Mouse (Mus musculus) NIH3T3 (cell line): ENCODE measurements around the gene Cma2.
"Not testable (repeated sequence)": the region's sequence is repeated elsewhere in the genome, so short reads cannot be mapped to it uniquely, and the experiment has no call there.

ENCODE experiments used
- DNase-seq: peaks from one replicate; pipeline ENCODE4 v3.0.0-alpha.2; 2012; ENCODE audit warnings: low read depth

Gene Cma2

GRCm38 (mm10) chr14:55950346-55951030 lies at the start of gene Cma2:
Gene Cma2, plus strand, starts transcription at chr14:55950980.
- DNase-seq: peak; percentile 38

- DNase-seq: peak; percentile 30
These were observed 45.3 kb upstream of the Cma2 start for GRCm38 (mm10) chr14:55905518-55905917.

DNA sequence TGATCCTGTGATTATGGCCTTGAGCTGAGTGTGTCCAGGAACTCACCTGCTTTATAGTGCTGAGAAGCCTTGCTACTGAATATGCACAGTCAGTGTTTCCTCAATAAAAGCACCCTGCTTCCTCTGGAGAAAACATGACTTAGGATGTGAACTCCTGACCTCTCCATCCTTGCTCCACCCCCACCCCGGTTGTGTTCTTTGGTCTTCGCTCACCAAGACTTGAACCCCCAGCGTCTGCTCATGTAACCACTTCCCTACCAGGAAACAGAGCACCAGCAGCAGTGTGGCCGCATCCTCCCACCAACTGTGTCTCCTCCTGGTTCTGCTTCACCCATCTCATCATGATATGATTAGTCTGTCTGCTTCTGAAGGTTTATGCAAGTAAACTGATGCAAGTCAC lies 37.4 kb upstream of the Cma2 start:
- DNase-seq: no peak

GRCm38 (mm10) chr14:55918240-55919082 lies 32.3 kb upstream of the Cma2 start:
- DNase-seq: peak; percentile 94

DNA sequence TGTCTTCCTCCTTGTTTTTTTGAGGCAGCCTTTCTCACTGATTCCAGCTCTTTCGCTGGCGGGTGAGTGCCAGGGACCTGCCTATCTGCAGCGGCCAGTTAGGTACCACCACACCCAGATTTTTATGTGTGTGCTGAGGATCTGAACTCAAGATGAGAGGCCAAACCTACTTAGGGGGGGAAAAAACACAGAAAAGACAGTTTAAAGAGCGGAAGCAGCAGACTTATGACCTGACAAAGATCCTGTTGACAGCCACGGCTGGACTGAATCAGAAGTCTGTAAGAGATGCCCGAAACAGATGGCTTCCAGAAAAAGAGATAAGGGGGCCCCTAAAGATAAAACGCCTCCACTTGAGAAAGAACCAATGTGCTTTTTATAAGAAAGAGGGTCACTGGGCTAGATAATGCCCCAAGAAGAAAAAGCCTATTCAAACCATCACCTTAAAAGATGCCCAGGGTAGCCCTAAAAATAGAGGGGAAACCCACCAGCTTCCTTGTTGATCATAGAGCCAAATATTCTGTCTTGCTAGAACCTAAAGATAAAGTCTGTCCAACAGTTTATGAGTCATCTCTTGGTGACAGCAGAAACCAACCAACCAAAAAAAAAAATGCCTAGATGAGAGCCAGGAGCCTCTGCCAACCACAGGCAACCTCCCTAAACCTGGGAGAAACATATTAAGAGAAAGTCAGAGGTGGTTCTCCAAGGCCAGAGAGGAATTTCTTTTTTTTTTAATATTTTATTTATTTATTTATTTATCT lies 28.1 kb upstream of the Cma2 start:
- DNase-seq: no peak

DNA sequence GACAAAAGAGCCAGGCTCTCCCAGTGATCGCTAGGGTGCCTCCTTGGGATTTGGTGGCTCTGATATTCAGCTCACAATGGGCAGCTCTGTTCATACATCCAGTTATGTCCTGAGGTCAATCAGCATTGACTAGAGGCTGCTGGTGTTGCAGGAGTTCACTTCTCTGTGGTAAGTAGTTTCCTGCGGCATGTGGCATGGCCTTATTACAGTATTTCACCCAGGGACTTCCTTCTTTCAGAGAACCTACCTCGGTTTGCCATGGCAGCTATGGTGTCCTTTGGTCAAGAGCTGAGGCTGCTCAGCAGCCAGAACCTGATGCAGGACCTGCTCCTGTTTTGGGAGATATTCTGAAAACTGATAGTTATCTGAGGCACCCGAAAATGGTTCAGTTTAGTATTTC lies 23.9 kb upstream of the Cma2 start:
- DNase-seq: no peak

GRCm38 (mm10) chr14:55929263-55929997 lies 21.4 kb upstream of the Cma2 start:
- no peak for DNase-seq

DNA sequence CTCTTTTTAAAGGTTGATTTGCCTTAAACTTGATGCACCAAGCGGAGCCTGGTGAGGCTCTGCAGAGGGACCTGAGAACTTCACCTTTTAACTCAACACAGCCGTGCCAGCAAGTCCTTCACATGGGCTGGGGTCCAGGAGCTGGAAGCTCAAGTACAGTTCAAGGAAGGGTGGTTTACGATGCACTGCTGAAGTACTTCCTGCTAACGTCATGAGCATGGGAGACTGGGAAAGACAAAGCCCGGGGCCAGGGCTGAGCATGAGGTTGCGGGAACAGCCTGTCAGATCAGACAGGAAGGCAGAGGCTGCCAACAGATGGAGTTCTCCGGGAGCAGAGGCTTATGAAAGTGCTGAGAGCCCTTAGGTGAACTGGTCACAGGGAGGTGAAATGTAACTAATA lies 17.2 kb upstream of the Cma2 start:
- peak; percentile 8 for DNase-seq

DNA sequence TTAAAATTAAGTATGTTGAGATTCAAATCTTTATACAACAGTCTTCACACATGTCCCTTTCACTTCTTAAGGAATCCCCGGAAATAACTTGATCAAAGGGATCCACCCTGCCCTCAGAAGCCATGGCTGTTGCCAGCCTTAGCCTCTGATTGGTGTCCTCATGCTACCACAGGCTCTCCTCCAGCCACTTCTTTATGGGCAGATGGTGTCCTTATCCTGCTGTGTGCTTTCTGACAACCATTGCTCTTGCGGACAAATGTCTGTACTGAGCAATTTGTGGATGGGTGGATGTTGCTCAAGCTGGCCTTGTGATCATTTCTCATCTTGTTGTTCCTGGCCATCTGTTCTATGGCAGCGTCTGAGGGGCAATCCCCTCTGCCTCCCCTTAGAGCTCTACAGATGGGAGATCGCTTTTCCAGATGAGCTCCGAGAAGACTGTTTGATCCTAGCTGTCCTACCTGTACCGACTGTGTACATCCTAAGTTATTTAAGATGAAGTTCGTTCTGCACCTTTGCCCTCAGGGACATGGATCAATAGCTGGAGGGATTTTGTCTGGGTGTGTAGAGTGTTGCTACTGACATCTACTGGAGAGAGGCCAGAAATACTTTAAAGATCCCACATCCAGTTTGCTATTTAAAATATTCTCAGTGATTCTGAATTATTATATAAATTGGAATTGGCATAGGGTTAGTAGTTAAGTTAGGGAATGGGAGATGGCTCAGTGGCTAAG lies 10.5 kb upstream of the Cma2 start:
- DNase-seq: no peak

DNA sequence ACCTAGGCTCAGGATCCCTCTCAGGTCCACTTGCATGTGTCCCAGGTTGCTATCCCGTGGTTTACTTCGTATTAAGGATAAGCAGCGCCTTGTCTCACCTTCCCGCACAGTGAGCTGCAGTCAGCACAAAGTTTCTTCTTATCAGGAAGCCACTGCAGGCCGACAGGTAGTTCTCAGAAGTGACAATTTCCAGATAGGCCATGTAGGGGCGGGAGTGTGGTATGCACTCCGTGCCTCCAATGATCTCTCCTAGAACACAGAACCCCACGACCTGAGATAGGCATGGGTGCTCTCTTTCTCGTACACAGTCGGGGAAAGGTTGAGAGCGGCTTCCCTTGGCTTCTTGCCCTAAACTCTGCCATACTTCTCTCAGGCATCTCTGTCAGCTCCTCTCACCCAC lies 7.2 kb upstream of the Cma2 start:
- no peak for DNase-seq

- DNase-seq: no peak
These were observed 6.2 kb upstream of the Cma2 start, which contains the start of gene Cma1 for GRCm38 (mm10) chr14:55944575-55944974. Gene Cma1, minus strand, starts transcription at chr14:55944675.

- peak; percentile 53 for DNase-seq
These were observed 4.4 kb upstream of the Cma2 start for GRCm38 (mm10) chr14:55946269-55946969.

DNA sequence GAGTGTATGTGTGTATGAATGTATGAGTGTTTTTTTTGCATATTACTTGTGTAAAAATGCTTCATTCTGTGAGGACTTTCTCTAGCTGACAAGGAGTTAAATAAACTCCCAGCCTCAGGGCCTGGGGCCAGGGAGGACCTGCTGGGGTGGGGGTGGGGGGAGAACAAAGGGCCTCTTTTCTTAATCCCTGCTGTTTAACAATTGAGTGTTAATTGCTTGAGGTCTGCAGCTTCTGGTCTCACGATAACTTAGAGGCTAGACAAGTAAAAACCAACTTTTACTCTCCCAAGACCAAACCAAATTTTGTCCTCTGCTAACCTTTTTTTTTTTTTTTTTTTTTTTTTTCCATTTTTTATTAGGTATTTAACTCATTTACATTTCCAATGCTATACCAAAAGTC lies 12.5 kb downstream of the Cma2 start:
- no peak for DNase-seq

DNA sequence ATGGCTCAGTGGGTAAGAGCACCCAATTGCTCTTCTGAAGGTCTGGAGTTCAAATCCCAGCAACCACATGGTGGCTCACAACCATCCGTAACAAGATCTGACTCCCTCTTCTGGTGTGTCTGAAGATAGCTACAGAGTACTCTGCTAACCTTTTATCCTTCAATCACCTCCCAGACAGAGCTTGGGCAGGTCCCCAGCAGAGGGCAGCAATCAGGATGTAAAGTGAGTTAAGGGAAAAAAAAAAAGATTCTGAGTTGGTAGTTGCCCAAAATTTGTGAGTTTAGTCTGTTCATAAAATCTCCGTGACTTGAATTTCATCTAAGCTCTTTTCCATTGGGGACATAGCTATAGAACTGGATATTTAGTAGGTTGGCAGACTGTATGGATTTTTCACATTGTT lies 13.1 kb downstream of the Cma2 start:
- peak; percentile 8 for DNase-seq

DNA sequence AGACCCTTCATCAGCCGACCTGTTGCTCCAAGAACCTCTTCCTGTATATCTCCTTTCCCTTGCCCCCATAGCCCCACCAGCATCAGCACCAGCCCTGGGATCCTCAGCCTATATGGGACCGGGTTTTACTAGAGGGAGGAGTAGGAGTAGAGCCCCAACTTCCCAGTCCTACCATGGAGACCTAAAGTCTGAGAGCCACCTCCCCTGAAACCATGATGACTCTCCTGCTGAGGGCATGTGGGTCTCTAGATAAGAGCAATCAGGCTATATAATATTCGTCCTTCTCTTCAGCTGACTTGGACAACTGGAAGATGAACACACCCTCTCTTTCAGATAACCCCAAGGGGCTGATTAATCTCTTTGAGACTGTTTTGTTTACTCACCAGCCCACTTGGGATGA lies 36.7 kb downstream of the Cma2 start:
- not testable (repeated sequence) for DNase-seq

DNA sequence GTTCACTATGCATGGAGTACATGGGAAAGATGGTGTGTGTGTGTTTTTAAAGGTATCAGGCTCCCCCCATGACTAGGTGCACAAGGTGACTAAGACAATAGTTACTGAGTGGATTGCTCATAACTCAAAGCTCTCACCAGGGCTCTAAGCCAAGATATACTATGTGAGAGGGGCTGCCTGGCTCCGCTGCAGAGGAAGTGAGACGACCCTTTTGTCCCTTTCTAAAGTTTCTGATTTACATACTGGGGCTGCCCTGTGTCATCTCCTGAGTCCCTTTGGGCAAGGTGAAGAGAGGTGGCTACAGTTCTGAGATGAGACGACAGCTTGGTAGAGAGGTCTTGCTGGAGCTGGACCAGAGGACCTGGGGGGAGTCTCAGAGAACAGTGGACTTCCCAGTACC lies 62.4 kb downstream of the Cma2 start:
- DNase-seq: no peak

GRCm38 (mm10) chr14:56013924-56014323 lies 63.1 kb downstream of the Cma2 start:
- DNase-seq: no peak

DNA sequence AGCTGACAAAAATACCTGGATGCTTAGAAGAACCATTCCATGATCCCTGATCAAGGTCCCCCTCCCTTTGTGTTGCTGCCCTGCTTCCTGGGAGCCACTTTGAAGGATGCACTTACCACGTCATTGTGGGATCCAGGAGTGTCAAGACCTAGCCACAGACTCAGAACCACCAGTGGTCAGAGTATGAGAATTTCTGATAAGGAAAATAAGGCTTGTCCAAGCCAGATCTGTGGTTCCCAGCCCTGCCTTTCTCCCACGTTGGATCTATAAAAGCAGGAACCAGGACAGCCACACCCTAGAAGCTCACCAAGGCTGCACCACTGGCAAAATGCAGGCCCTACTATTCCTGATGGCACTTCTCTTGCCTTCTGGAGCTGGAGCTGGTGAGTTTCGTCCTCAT lies 66.9 kb downstream of the Cma2 start, which contains the start of gene Mcpt1:
TSS of gene Mcpt1 (plus strand) at position 301 of the 400 bp plus-strand sequence.
- DNase-seq: not testable (repeated sequence)

- DNase-seq: peak; percentile 28
These were observed 68.7 kb downstream of the Cma2 start for GRCm38 (mm10) chr14:56019446-56019845.

DNA sequence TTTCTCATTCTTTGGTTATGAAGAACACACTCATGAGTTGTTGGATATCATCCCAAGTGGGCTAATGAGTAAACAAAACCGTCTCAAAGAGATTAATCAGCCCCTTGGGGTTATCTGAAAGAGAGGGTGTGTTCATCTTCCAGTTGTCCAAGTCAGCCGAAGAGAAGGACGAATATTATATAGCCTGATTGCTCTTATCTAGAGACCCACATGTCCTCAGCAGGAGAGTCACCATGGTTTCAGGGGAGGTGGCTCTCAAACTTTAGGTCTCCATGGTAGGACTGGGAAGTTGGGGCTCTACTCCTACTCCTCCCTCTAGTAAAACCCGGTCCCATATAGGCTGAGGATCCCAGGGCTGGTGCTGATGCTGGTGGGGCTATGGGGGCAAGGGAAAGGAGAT lies 70.5 kb downstream of the Cma2 start:
- DNase-seq: not testable (repeated sequence)
